Mouse (Mus musculus) bone marrow macrophage, adult 2 months (primary cell): ENCODE data around the gene Kif13a. TPM values are rescaled to one million over a fixed set of nuclear protein-coding genes. Genes with fewer than 3 reads are reported as not detected.

ENCODE experiments used
- H3K27ac ChIP-seq: 2 replicates; pipeline ENCODE4 v1.5.1; 2012; ENCODE audit warnings: low read depth, low read length; ENCODE audit not compliant: insufficient read depth
- H3K4me1 ChIP-seq: 2 replicates; pipeline ENCODE4 v1.6.1; 2012; ENCODE audit warnings: low read length; ENCODE audit not compliant: control insufficient read depth, insufficient read depth
- H3K4me3 ChIP-seq: 2 replicates; pipeline ENCODE4 v1.5.1; 2012; ENCODE audit warnings: mild to moderate bottlenecking, low read length, moderate library complexity; ENCODE audit not compliant: insufficient read depth
- CTCF ChIP-seq: IDR thresholded peaks from 2 replicates; pipeline ENCODE4 v1.5.1; 2012; ENCODE audit warnings: low read depth, mild to moderate bottlenecking, low read length, moderate library complexity
- POLR2A ChIP-seq: IDR thresholded peaks from 2 replicates; pipeline ENCODE4 v1.6.1; 2012; ENCODE audit warnings: mild to moderate bottlenecking, low read depth, low read length, borderline replicate concordance
- polyA plus RNA-seq: library from polyadenylated mRNA; stranded (reverse); fragments of >200 nt; gene quantifications from 2 replicates; pipeline ENCODE4 v1.2.4, GENCODE M21; 2012; ENCODE audit not compliant: missing spikeins, insufficient read depth, insufficient read length

The Kif13a gene
- polyA plus RNA-seq, 1 experiment: 18.8 TPM

DNA sequence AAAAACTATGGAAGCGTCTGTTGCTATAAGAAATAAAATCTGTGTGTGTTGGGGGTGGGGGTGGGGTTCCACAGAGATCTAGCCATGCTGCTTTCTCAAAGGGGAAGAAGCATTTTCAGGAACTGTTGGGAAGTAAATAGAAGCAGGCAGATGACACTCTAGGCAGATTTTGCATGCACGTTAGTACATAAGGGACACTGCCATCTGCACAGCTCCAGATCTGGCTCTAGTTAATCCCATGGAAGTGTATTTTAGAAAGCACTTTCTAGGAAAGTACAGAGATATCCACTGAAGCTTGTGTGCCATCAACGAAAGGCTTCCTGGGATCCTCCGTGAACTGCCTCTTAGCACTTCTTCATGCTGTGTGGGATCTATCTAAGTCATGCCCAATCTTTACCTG, 22.6 kb downstream of the Kif13a start:
- no peak for TF ChIP-seq POLR2A
- no peak for TF ChIP-seq CTCF
- no peak overlapping the region for H3K4me3 ChIP-seq
- H3K27ac ChIP-seq: peak overlapping the region; percentile 81
- H3K4me1 ChIP-seq: peaks cover 37% of the 10 kb centered on the region

DNA sequence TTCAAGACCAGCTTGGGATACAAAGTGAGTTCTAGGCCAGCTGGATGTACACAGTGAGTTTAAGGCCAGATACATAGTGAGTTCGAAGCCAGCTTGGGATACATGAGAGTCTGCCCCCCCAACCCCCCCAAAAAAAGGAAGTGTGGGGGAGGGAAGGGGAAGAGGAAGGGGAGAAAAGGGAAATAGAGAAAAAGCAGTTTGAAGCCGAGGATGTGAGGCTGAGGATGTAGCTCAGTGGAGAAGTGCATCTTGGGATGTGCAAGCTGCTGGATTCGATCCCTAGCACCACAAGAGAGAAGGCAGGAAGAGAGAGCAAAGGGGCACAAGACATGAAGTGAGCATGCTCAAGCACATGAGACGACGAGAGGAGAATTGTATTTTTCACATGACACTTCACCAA, 23.7 kb downstream of the Kif13a start:
- Histone ChIP-seq H3K4me3 (no peak overlapping the region), H3K27ac (peak overlapping the region; percentile 96), H3K4me1 (peaks cover 37% of the 10 kb centered on the region)
- TF ChIP-seq POLR2A: no peak
- TF ChIP-seq CTCF: no peak

DNA sequence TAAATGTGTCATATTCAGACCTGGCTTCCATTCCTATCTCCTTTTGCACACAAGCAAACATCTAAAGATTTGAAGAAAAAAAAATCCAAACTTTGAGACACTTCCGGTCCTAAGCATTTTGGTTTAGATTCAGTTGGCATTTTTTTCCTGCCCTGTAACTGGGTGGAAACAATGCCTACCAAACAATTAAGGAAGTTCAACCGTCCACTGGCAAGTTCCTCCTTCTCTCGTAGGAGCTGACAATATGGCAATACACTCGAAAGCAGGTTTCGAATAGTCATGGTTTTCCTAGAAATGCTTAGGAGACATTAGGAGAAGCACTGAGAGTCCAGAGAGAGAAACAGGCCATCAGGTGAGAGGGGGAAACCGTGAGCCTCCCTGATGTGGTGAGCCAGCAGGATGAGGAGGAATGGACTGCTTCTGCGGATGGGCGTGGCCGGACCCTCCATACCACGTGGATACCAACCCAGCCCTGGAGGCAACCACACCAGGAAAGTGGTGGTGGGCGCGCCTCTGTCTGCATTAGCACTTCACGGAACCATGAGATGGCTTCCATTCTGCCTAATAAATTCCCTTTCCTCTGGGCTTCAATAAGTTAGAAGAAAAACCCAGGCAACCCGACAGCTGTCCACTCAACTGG, 24.6 kb downstream of the Kif13a start:
- Histone ChIP-seq H3K27ac (peak overlapping the region; percentile 96), H3K4me3 (peak overlapping the region; percentile 57), H3K4me1 (peaks cover 37% of the 10 kb centered on the region)
- no peak for TF ChIP-seq CTCF
- no peak for TF ChIP-seq POLR2A

DNA sequence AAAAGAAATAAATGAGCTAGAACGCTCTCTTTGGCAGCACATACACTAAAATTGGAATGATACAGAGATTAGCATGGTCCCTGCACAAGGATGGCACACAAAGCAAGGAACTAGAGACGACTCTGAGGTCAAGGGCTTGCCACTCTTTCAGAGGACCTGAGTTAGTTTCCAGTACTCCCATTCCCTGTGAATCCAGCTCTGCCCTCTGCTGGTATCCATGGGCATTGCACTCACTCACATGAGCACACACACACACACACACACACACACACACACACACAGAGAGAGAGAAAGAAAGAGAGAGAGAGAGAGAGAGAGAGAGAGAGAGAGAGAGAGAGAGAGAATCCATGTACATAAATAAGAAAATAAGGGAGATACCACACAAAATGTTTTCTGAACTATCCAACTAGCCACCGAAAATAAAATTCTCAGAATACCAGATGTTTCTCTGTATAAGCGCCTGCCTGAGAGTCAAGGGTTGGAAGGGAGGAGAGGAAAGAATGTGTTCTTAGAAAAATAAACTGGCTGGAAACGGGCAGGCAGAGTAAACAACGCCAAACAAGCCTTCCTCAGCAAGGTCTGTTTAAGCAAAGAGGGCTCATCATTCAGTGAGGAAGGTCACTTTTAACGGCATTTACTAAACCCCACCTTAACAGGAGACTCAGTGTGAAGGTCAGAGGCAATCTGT, 27.0 kb downstream of the Kif13a start:
- Histone ChIP-seq H3K4me1 (peaks cover 26% of the 10 kb centered on the region), H3K4me3 (no peak overlapping the region), H3K27ac (no peak overlapping the region)
- TF ChIP-seq CTCF: no peak
- TF ChIP-seq POLR2A: no peak

DNA sequence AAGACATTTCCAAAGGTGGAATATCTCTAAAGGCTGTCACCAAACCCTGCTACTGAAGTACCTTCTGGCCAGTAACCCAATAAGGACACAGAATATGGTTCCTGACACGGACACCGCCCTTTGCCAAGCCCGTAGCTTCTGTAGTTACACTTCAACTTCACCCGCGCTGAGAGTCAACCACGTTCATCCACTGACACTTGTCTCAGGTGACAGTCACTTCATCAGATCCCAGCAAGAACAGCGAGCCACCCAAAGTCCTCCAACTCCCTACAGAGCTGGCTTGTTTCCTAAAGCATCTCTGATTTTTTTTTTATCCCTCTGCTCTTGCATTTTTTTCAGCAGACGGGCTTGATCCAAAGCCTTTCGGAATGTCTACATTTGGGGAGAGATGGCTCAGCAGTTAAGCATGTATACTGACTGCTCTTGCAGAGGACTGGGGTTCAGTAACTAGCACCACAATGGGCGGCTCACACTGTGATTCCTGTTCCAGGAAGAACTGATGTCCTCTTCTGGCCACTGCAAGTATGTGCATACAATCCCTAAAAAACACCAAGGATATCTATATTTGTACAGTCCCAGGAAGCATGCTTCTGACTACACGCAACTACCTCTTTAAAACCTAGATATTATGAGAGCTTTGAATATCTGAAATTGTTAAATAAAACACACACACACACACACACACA, 28.7 kb downstream of the Kif13a start:
- TF ChIP-seq CTCF (no peak), POLR2A (no peak)
- Histone ChIP-seq H3K27ac (no peak overlapping the region), H3K4me3 (no peak overlapping the region), H3K4me1 (peaks cover 15% of the 10 kb centered on the region)

DNA sequence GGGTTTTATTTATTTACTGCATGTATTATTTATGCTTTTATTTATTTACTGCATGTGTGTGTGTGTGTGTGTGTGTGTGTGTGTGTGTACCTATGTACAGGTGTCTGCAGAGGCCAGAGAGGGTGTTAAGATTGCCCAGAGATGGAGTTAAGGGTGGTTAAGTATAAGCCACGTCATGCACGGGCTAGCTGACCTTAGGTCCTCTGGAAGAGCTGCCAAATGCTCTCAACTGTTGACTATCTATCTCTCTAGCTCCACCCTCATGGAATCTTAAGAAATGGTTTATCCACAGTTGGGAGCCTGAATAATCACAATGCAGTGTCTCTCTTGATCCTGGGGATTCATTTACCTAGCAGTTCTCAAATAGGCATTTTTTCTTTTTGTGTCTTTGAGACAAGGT, 30.8 kb downstream of the Kif13a start:
- Histone ChIP-seq H3K4me1 (no peaks in the 10 kb centered on the region), H3K27ac (no peak overlapping the region), H3K4me3 (no peak overlapping the region)
- TF ChIP-seq CTCF (no peak), POLR2A (no peak)

DNA sequence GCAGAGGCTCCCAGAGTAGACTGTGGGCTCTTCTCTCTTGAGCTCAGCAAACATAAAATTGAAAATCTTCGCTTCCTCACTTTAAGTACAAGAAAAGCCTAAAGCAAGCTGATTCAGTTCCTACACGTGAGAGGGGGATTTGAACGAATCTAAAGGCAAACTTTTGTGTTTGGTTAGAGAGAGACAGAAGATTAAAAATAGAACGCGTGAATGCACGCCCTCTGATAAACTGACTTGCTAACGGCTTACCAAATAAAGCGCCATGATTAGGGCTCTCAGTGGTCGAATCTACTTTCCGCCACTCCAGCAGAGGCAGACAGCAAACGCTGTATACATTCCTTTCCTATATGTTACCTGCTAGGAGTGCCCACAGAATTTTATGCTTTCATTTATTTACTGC, 31.3 kb downstream of the Kif13a start:
- H3K4me1 ChIP-seq: no peaks in the 10 kb centered on the region
- H3K27ac ChIP-seq: no peak overlapping the region
- TF ChIP-seq CTCF: no peak
- TF ChIP-seq POLR2A: no peak
- no peak overlapping the region for H3K4me3 ChIP-seq

DNA sequence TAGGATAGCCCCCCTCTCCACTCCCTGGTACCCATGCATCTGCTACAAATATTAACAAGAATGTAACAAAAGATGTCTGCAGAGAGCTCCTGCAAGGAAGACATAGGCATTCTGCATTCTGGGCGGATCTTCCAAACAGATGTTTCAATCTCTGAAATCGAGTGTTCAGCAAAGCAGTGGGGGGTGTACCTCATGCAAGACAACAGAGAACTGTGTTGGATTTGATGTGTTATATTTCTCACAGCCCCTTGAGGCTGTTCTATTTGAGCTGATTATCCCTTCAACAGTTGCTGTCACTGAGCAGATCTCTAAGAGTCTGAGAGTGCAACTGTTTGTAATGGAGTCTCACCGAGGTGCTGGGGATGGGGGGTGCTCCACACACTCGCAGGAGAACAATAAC, 37.3 kb downstream of the Kif13a start:
- TF ChIP-seq CTCF (no peak), POLR2A (no peak)
- H3K4me3 ChIP-seq: no peak overlapping the region
- no peak overlapping the region for H3K27ac ChIP-seq
- peaks cover 2% of the 10 kb centered on the region; the same call in 1 of the 2 replicates for H3K4me1 ChIP-seq

DNA sequence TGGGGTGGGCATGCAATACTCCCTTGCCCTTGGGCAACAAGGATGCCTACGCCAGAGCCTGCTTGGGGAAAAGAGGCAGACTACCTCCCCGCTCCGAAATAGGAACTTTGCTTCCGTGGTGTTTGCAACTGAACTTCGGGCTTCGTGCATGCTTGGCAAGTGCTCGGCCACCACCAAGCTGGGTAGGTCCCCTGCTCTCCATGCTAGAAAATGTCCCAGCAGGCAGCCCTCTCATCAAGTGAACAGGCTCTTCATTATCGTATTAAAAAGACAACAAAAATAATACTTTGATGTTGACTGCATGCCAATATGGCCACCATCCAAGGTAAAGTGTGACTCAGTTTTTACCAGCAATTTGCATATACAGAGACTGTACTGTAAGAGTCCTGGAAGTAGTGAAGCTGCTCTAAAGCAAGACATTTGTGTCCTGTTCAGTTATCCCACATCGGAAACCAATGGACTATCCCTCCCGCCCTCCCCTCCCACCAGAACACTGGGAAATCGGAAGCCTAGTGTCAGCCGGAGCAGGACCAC, 41.5 kb downstream of the Kif13a start:
- TF ChIP-seq CTCF (no peak), POLR2A (no peak)
- peaks cover 12% of the 10 kb centered on the region for H3K4me1 ChIP-seq
- H3K4me3 ChIP-seq: no peak overlapping the region
- no peak overlapping the region for H3K27ac ChIP-seq

DNA sequence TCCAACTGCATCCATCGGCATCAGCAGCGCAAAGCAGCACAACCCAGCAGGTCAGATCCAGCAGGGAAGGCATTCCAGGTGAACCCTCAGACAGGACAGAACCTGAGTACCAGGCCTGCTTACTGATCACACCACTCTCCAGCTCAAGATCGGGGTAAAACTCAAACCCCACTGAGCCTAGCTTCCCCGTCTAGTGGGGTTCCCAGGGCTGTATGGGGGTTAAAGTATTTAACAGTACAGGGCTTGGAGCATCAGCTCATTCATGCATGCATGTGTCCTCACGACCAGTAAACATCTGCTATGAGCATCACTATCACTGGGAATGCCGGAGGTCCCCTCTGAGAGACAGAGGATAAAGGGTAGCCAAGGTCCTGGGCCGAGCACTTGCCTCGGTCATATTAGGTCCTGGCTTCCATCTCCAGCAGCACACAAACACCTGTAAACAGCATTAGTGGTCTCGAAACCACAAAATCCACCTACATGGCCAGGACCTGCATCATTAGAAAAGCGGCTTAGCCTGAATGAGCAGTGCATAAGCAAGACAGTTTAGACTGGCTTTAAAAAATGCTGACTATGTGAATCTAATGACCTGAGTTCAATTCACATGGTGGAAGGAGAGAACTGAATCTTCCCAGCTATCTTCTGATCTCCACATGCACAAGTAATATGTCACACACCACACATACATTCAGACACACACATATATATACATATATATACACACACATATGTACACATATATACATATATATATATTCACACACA, 43.0 kb downstream of the Kif13a start:
- Histone ChIP-seq H3K4me3 (no peak overlapping the region), H3K27ac (no peak overlapping the region), H3K4me1 (peaks cover 12% of the 10 kb centered on the region)
- TF ChIP-seq POLR2A (no peak), CTCF (no peak)
